Mouse (Mus musculus) mouse trophoblast stem cell (cell line): Measurements from ENCODE around the gene Orm3.
"Not testable (repeated sequence)": the region's sequence is repeated elsewhere in the genome, so short reads cannot be mapped to it uniquely, and the experiment has no call there.

Source experiments
- in situ Hi-C, 2 experiments: fragments of 300-500 bp; cut with MseI, MboI; formaldehyde crosslinking; loops; 2 replicates in 1 of 2; 3 replicates in 1 of 2; pipeline ENCODE4 v1.15.1; 2025

The Orm3 gene

DNA sequence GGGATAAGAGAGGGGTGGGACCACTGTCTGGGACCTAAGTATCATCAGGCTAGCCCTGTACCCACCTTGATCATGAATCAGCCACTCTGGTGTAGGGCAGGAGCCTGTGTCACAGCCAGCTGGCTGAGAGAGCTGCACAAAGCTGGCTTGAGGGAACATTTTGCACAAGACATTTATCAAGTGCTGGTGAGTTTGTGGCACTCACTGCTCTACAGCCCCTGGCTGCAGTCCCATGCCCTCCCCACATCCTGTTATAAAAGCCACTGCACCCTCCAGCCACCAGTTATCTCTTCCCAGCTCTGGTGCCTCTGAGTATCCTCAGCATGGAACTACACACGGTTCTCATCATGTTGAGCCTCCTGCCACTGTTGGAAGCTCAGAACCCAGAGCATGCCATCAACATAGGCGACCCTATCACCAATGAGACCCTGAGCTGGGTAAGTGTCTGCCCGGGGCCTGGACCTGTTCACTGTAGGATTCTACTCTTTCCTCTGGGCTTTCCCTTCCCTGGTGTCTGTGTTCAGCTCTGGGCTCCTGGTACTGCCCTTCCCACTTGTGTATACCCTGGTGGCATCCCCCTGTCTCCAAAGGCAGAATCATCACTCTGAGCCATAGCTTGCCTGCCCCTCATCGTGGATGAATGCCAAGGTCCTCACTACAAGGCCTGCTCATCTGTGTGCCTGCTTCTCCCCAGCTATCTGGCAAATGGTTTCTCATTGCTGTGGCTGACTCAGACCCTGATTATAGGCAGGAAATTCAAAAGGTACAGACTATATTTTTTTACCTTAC lies at the start of gene Orm3:
Orm3 (plus strand) TSS at position 286 of the 789 bp plus-strand sequence.
- in situ Hi-C loops = no loop called here

- in situ Hi-C loops = loop anchor here (5.0 kb wide), 2 partner anchors 90 to 150 kb away; no protein-coding TSS in a partner anchor
These were observed 48.5 kb upstream of the Orm3 start for GRCm38 (mm10) chr4:63307175-63308062.

GRCm38 (mm10) chr4:63308316-63308715 lies 47.6 kb upstream of the Orm3 start:
- in situ Hi-C loops = loop anchor here (5.0 kb wide), 2 partner anchors 91 to 151 kb away; no protein-coding TSS in a partner anchor

GRCm38 (mm10) chr4:63310247-63310855 lies 45.6 kb upstream of the Orm3 start:
- in situ Hi-C loops = loop anchor here in 1 of 2 experiments (5.0 kb wide), 1 partner anchor 153 kb away; no protein-coding TSS in a partner anchor

GRCm38 (mm10) chr4:63311426-63311825 lies 44.5 kb upstream of the Orm3 start:
- in situ Hi-C loops = loop anchor here in 1 of 2 experiments (5.0 kb wide), 1 partner anchor 154 kb away; no protein-coding TSS in a partner anchor

DNA sequence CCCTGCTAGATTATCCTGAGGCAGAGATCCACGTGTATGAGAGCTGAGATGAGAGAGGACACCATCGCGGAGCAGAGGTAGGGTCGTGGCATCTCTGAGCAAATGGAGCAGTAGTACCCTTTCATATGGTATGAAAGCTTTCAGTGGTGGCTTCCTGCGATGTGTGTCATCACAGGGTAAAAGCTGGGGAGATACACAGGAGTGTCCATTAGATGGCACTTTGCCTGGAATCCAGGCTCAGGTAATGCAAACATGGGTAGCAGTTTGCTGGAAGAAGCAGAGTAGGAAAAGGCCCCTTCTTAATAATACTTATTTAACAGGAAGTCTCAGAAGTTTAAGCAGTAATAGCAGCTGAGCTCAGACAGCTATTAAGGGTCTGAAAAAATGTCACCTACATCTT lies 41.9 kb upstream of the Orm3 start:
- in situ Hi-C loops = loop anchor here in 1 of 2 experiments (5.0 kb wide), 1 partner anchor 157 kb away; no protein-coding TSS in a partner anchor

DNA sequence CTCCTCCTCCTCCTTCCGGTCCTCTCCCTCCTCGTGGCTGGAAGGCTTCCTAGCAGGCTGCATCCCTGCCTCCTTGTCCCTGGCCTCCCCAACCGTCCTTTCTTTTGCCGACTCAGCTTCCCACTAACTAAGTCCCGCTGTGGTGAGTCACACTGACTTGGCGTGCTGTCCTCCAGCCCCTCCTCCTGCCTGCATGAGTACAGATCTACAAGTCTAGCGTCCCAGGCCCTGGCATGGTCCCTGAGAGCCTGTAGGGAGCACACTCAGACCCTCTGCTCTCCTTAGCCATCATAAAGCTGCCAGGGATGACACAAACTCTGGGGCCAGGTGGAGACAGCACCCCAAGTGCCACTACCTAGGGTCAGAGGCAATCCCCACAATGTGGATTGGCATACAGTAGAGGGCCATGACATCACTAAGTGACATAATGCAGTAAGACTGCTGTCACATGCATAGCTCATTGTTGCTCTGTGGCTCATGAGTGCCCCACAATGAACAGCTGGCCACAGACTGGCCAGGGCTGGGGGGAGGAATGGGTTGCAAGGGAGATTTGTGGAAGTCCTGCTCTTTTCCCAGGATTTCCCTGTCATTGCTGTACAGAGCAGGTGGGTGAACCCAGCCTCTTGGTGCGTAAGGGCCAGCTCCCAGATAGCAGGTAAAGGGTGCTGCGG lies 39.8 kb upstream of the Orm3 start:
- in situ Hi-C loops = no loop called here

GRCm38 (mm10) chr4:63319566-63319965 lies 36.4 kb upstream of the Orm3 start:
- in situ Hi-C loops = not testable (repeated sequence)

- in situ Hi-C loops = no loop called here
These were observed 32.6 kb upstream of the Orm3 start for GRCm38 (mm10) chr4:63323275-63323815.

DNA sequence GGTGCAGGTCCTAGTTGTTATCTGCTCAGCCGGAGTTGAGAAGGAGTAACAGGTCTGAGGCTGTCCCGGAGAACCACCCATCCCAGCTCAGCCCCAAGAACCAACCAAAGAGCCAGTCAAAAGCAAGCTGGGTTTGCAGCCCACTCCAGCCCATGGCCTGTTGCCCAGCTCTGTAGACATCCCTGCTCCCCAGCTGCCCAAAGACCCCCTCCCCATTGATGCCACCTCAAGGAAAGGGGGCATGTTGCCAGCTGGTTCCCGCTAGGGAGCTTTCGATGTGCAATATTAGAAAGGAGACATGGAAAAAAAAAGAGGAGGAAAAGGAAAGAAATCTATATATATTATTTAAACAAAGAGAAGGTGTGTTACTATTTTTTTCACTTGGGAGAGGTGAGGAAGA lies 22.6 kb upstream of the Orm3 start:
- in situ Hi-C loops = no loop called here

GRCm38 (mm10) chr4:63338414-63339076 lies 17.4 kb upstream of the Orm3 start:
- in situ Hi-C loops = no loop called here

GRCm38 (mm10) chr4:63342491-63342890 lies 13.5 kb upstream of the Orm3 start:
- in situ Hi-C loops = no loop called here

- in situ Hi-C loops = no loop called here
These were observed 12.4 kb upstream of the Orm3 start for GRCm38 (mm10) chr4:63343608-63344007.

DNA sequence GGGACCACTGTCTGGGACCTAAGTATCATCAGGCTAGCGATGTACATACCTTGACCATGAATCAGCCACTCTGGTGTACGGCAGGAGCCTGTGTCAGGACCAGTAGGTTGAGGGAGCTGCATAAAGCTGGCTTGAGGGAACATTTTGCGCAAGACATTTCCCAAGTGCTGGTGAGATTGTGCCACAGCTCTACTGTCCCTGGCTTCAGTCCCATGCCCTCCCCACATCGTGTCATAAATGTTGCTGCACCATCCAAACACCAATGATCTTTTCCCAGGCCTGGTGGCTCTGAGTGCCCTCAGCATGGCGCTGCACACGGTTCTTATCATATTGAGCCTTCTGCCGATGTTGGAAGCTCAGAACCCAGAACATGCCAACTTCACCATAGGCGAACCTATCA lies 11.7 kb upstream of the Orm3 start, which contains the start of gene Orm1:
Orm1 (plus strand) TSS at position 266 of the 400 bp plus-strand sequence.
- in situ Hi-C loops = no loop called here

- in situ Hi-C loops = no loop called here
These were observed 10.7 kb upstream of the Orm3 start for GRCm38 (mm10) chr4:63345261-63345660.

DNA sequence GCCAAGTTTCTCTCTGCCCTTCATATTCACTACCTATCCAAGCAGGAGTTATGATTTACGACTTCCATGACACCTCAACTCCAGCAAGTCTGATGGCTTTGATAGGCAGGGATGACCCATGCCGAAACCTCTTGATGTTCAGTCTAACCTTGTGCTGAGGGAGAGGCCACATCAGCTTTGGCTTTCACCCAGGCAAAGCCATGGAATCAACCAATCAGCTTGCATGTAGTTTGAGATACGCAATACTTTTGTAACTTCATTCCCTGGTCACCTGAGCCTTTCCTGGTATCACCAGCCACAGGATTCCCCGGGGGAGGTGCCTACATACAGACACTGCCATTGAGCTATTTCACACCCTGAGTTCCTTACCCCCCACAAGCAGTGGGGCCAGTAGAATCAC lies 9.3 kb upstream of the Orm3 start:
- in situ Hi-C loops = no loop called here

- in situ Hi-C loops = no loop called here
These were observed 7.4 kb upstream of the Orm3 start for GRCm38 (mm10) chr4:63348524-63348923.

DNA sequence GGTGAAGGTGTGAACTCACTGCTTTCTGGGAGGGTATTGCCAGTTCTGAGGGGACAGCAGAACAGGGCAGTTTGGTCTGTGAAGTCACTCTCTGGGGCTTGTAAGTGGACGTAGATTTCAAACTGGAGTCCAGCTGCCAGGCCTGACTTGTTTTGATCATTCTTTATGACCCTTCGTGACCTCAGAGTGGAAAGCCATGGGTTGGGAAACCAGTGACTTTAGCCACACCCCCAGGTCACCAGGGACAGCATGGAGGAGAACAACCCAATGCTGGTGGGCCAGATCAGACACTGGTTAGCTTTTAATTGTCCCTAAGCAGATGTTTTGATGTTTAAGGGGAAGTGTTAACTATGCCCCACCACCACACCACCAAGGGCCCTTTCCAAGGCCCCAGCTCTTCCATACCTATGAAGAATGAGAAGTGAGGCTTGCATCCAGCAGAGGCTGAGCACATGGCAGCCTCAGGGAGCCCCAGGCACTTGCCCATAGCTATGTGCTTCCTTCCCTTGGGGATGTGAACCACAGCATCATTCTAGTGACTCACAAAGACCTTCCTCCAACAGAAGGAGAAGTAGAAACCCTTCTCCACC lies 1.1 kb downstream of the Orm3 start:
- in situ Hi-C loops = no loop called here

DNA sequence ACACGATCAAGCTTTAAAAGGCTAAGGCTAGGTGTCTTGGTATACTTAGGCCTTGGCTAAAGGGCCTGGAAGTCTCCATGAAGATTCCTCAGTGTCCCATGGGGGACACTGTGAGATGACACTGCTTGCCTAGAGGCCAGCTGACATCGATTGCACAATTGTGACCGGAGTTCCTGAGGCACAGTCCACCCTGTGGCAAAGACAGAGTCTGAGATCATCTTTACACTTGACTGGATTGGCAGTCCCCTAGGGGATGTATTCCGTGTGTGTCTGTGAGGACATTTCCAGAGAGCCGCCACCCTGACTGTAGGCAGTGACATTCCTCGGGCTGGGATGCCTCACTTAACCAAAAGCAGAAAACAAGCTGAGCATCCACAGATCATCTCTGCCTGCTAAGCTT lies 3.9 kb downstream of the Orm3 start:
- in situ Hi-C loops = no loop called here

GRCm38 (mm10) chr4:63362150-63362549 lies 6.2 kb downstream of the Orm3 start, which contains the start of gene Orm2:
TSS of gene Orm2 (plus strand) at chr4:63362449.
- in situ Hi-C loops = no loop called here
